Mouse (Mus musculus) MEL (cell line): ENCODE measurements around the gene Mfsd2a. TPM values are rescaled to one million over a fixed set of nuclear protein-coding genes. Genes with fewer than 3 reads are reported as not detected.
"Not testable (repeated sequence)": the region's sequence is repeated elsewhere in the genome, so short reads cannot be mapped to it uniquely, and the experiment has no call there.

Experiments used
- DNase-seq: peaks from one replicate; pipeline ENCODE4 v3.0.0; 2011; ENCODE audit warnings: low read depth, low spot score
- H3K27ac ChIP-seq: 2 replicates; pipeline ENCODE4 v1.5.1; 2012; ENCODE audit warnings: low read depth, mild to moderate bottlenecking, control low read depth, low read length, moderate library complexity; ENCODE audit not compliant: control insufficient read depth
- H3K27me3 ChIP-seq, 2 experiments: fragments of 150-350 bp in 1 of 2; sonication (generic) in 1 of 2; 2 replicates each; pipeline ENCODE4 v1.6.1; 2012; ENCODE audit warnings: low read length in 2 of 2, mild to moderate bottlenecking in 2 of 2, improper control_type of control experiment in 1 of 2, moderate library complexity in 1 of 2; ENCODE audit not compliant: insufficient read depth in 2 of 2, control insufficient read depth in 1 of 2
- H3K36me3 ChIP-seq, 2 experiments: 2 replicates each; pipeline ENCODE4 v1.6.1; 2012 to 2014; ENCODE audit warnings: low read length in 2 of 2, improper control_type of control experiment in 1 of 2, inconsistent platforms in 1 of 2, mild to moderate bottlenecking in 1 of 2; ENCODE audit not compliant: insufficient read depth in 2 of 2, control insufficient read depth in 1 of 2
- H3K4me1 ChIP-seq, 2 experiments: fragments of 150-350 bp in 1 of 2; sonication (generic) in 1 of 2; 2 replicates each; pipeline ENCODE4 v1.6.1; 2012; ENCODE audit warnings: low read length in 2 of 2, improper control_type of control experiment in 1 of 2, mild to moderate bottlenecking in 1 of 2; ENCODE audit not compliant: insufficient read depth in 2 of 2, control insufficient read depth in 1 of 2
- H3K4me3 ChIP-seq, 2 experiments: fragments of 150-350 bp in 1 of 2; sonication (generic) in 1 of 2; 2 replicates each; pipeline ENCODE4 v1.5.1; 2012; ENCODE audit warnings: low read depth in 2 of 2, low read length in 2 of 2, mild to moderate bottlenecking in 2 of 2, moderate library complexity in 2 of 2, control low read depth in 1 of 2, improper control_type of control experiment in 1 of 2; ENCODE audit not compliant: control insufficient read depth in 1 of 2, insufficient read depth in 1 of 2
- H3K79me2 ChIP-seq: 2 replicates; pipeline ENCODE4 v1.6.1; 2012; ENCODE audit warnings: mild to moderate bottlenecking, low read length, moderate library complexity; ENCODE audit not compliant: control insufficient read depth, poor library complexity, insufficient read depth
- H3K9ac ChIP-seq: 2 replicates; pipeline ENCODE4 v1.6.1; 2012; ENCODE audit warnings: low read depth, mild to moderate bottlenecking, control low read depth, low read length, moderate library complexity; ENCODE audit not compliant: control insufficient read depth, poor library complexity, severe bottlenecking
- H3K9me3 ChIP-seq: fragments of 150-350 bp; sonication (generic); replicated peaks from 2 replicates; pipeline ENCODE4 v1.6.1; 2012; ENCODE audit warnings: mild to moderate bottlenecking, low read length, improper control_type of control experiment, moderate library complexity; ENCODE audit not compliant: insufficient read depth
- CHD2 ChIP-seq: IDR thresholded peaks from 2 replicates; pipeline ENCODE4 v1.6.1; 2011; ENCODE audit warnings: low read length, improper control_type of control experiment
- CTCF ChIP-seq, 3 experiments: IDR thresholded peaks in 2 of 3; conservative IDR thresholded peaks in 1 of 3; 2 replicates each; pipeline ENCODE4 v1.5.1; 2011 to 2012; ENCODE audit warnings: low read length in 3 of 3, low read depth in 2 of 3, mild to moderate bottlenecking in 2 of 3, improper control_type of control experiment in 1 of 3, inconsistent platforms in 1 of 3, mixed read lengths in 1 of 3, moderate library complexity in 1 of 3; ENCODE audit not compliant: control insufficient read depth in 1 of 3, insufficient read depth in 1 of 3, poor library complexity in 1 of 3, severe bottlenecking in 1 of 3
- EP300 ChIP-seq, 2 experiments: IDR thresholded peaks; 2 replicates each; pipeline ENCODE4 v1.6.1; 2011; ENCODE audit warnings: improper control_type of control experiment in 2 of 2, low read length in 2 of 2, low read depth in 1 of 2, mild to moderate bottlenecking in 1 of 2
- ETS1 ChIP-seq: IDR thresholded peaks from 2 replicates; pipeline ENCODE4 v1.6.1; 2012; ENCODE audit warnings: low read depth, mild to moderate bottlenecking, inconsistent platforms, low read length, improper control_type of control experiment, moderate library complexity
- GATA1 ChIP-seq: IDR thresholded peaks from 2 replicates; pipeline ENCODE4 v1.6.1; 2011; ENCODE audit warnings: low read depth, low read length, improper control_type of control experiment
- NRF1 ChIP-seq: IDR thresholded peaks from 2 replicates; pipeline ENCODE4 v1.6.1; 2014; ENCODE audit warnings: low read depth, mild to moderate bottlenecking, inconsistent platforms, low read length, improper control_type of control experiment, moderate library complexity; ENCODE audit not compliant: poor library complexity, insufficient read depth, severe bottlenecking
- POLR2AphosphoS2 ChIP-seq: IDR thresholded peaks from 2 replicates; pipeline ENCODE4 v1.6.1; 2011; ENCODE audit warnings: low read length, improper control_type of control experiment
- RAD21 ChIP-seq: IDR thresholded peaks from 2 replicates; pipeline ENCODE4 v1.6.1; 2011; ENCODE audit warnings: mild to moderate bottlenecking, low read depth, low read length, improper control_type of control experiment
- RCOR1 ChIP-seq: IDR thresholded peaks from 2 replicates; pipeline ENCODE4 v1.6.1; 2012; ENCODE audit warnings: low read depth, mild to moderate bottlenecking, inconsistent platforms, low read length, improper control_type of control experiment
- SIN3A ChIP-seq: IDR thresholded peaks from 2 replicates; pipeline ENCODE4 v1.6.1; 2012; ENCODE audit warnings: low read length, improper control_type of control experiment, inconsistent platforms
- SMC3 ChIP-seq: IDR thresholded peaks from 2 replicates; pipeline ENCODE4 v1.6.1; 2011; ENCODE audit warnings: low read depth, low read length, improper control_type of control experiment
- TBP ChIP-seq: IDR thresholded peaks from 2 replicates; pipeline ENCODE4 v1.8.0; 2011; ENCODE audit warnings: low read depth, low read length, improper control_type of control experiment
- USF1 ChIP-seq: IDR thresholded peaks from 2 replicates; pipeline ENCODE4 v1.6.1; 2014; ENCODE audit warnings: low read depth, mild to moderate bottlenecking, inconsistent platforms, low read length, improper control_type of control experiment, moderate library complexity
- ZC3H11A ChIP-seq: IDR thresholded peaks from 2 replicates; pipeline ENCODE4 v1.6.1; 2012; ENCODE audit warnings: low read depth, mild to moderate bottlenecking, inconsistent platforms, low read length, improper control_type of control experiment
- ZMIZ1 ChIP-seq: IDR thresholded peaks from 2 replicates; pipeline ENCODE4 v1.6.1; 2012; ENCODE audit warnings: low read depth, mild to moderate bottlenecking, inconsistent platforms, low read length, improper control_type of control experiment, moderate library complexity
- ZNF384 ChIP-seq: IDR thresholded peaks from 2 replicates; pipeline ENCODE4 v1.6.1; 2012; ENCODE audit warnings: low read depth, mild to moderate bottlenecking, inconsistent platforms, low read length, improper control_type of control experiment
- polyA plus RNA-seq, 2 experiments: library from polyadenylated mRNA; stranded (reverse) in 1 of 2; unstranded in 1 of 2; fragments of >175 nt in 1 of 2; fragments of >200 nt in 1 of 2; gene quantifications; 2 replicates each; pipeline versions ENCODE4 v1.2.1 to v1.2.4; 2012; ENCODE audit warnings: low replicate concordance in 2 of 2, low read depth in 1 of 2; ENCODE audit not compliant: insufficient read length in 2 of 2, insufficient read depth in 1 of 2, missing spikeins in 1 of 2
- total RNA-seq: library from RNA; depleted of rRNA; stranded (reverse); fragments of 300-350 nt; gene quantifications from 2 replicates; pipeline ENCODE4 v1.2.3, GENCODE M21; 2012

The Mfsd2a gene
- total and polyA plus RNA-seq, 3 experiments: 8.8 to 14.3 TPM; not detected in 1

DNA sequence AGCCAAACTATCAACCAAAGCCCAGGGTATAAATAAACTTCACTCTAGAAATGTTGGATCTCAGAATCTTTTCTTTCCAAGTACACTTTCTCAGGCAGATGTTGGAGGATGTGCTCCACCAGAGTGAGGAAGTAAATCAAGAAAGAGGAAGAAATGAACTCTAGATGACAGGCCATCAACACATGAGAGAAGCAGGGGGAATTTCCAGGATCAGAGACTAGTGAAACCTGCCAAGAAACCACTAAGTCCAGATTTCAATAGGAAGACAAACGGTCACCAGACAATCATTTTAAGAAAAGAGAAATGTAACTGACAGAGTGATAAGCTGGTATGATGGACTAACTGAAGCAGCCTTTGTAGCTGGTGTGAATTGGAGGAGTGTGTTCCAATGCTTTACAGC lies 30.2 kb upstream of the Mfsd2a start:
- TF ChIP-seq RCOR1: no peak
- peak in 1 of 2 experiments; percentile 20; a peak in 1 of 4 replicates for TF ChIP-seq EP300 (IDR thresholded peaks at IDR 0.05; ENCODE audit: low read depth in 1 of 2, low read length in 2 of 2)
- peak; percentile 46 for DNase-seq
- Histone ChIP-seq H3K79me2 (no peaks in the 10 kb centered on the region), H3K27me3 (no peaks in the 10 kb centered on the region), H3K9ac (no peak overlapping the region), H3K9me3 (no peaks in the 10 kb centered on the region), H3K36me3 (peaks cover 0 to 2% of the 10 kb centered on the region in 2 experiments; a peak in 2 of 4 replicates), H3K4me3 (no peak overlapping the region), H3K4me1 (peaks cover 0 to 9% of the 10 kb centered on the region in 2 experiments; a peak in 1 of 4 replicates), H3K27ac (no peak overlapping the region)

DNA sequence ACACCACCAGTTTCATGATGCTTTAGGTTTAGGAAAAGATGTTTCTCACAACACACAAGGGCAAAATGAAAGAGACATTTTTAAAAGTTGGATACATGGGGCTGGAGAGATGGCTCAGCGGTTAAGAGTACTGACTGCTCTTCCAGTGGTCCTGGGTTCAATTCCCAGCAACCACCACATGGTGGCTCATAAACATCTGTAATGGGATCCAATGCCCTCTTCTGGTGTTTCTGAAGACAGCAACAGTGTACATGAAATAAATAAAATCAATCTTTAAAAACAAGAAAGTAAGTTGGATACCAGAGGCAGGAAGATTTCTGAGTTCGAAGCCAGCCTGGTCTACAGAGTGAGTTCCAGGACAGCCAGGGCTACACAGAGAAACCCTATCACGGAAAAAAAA lies 27.0 kb upstream of the Mfsd2a start:
- H3K4me3 ChIP-seq, H3K36me3 ChIP-seq, H3K9me3 ChIP-seq, H3K27ac ChIP-seq, H3K4me1 ChIP-seq, H3K27me3 ChIP-seq, H3K9ac ChIP-seq, H3K79me2 ChIP-seq: not testable (repeated sequence)
- peak; percentile 47 for DNase-seq
- peak; percentile 73 for TF ChIP-seq SMC3
- 0 out of 2 replicates have a peak, but pooled peaks have one; percentile 17 for TF ChIP-seq TBP
- peak; percentile 49 for TF ChIP-seq ZC3H11A
- TF ChIP-seq ZNF384: peak; percentile 55
- TF ChIP-seq SIN3A: 0 out of 2 replicates have a peak, but pooled peaks have one; percentile 22
- TF ChIP-seq RAD21: peak; percentile 41
- TF ChIP-seq CTCF (IDR thresholded peaks at IDR 0.05 in 2 of 3, conservative IDR thresholded peaks at IDR 0.05 in 1 of 3; ENCODE audit: control insufficient read depth in 1 of 3, insufficient read depth in 1 of 3, low read depth in 2 of 3, low read length in 3 of 3, poor library complexity in 1 of 3, severe bottlenecking in 1 of 3): peak; percentile 35 to 84 (median 41)

DNA sequence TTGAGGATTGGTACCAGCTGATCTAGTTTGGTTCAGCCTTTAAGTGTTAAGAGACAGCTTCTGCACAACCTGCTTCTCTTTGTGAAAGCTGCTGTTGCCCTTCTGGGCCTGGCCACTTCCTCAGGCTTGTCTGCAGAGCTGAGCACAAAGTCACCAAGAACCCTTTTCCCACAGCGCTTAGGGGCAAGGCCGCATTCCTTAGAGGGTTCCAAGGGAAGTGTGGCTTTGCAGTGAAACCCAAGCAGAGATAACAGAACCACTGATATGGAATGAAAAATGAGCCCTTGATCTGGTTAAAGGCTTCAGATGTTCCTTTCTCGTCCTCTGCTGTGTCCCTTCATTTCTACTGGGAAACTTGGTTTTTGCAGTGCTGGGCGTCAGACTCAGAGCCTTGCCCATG lies 26.4 kb upstream of the Mfsd2a start:
- H3K36me3 ChIP-seq: no peaks in the 10 kb centered on the region
- H3K27me3 ChIP-seq: peaks cover 0 to 2% of the 10 kb centered on the region in 2 experiments; a peak in 1 of 4 replicates
- TF ChIP-seq ZMIZ1 (no peak), POLR2AphosphoS2 (no peak), RAD21 (no peak), NRF1 (no peak), CHD2 (no peak), GATA1 (no peak), ETS1 (no peak), USF1 (no peak), ZNF384 (no peak)
- TF ChIP-seq, all 39 proteins: peak for 0
- Histone ChIP-seq H3K4me3 (no peak overlapping the region), H3K9me3 (no peaks in the 10 kb centered on the region), H3K79me2 (no peaks in the 10 kb centered on the region), H3K9ac (no peak overlapping the region), H3K27ac (no peak overlapping the region), H3K4me1 (peaks cover 0 to 4% of the 10 kb centered on the region in 2 experiments; a peak in 1 of 4 replicates)
- DNase-seq: no peak
